Mouse (Mus musculus) limb, embryonic 14.5 days (tissue): ENCODE data around the gene Gm20388. TPM values are rescaled to one million over a fixed set of nuclear protein-coding genes. Genes with fewer than 3 reads are reported as not detected.

Experiments
- ATAC-seq: fragments of 200-750 bp; cut with Nextera tagmentation; 2 replicates; pipeline ENCODE4 v1.8.0; 2017; ENCODE audit warnings: low read depth, moderate number of reproducible peaks, moderate TSS enrichment; ENCODE audit not compliant: low FRiP score
- DNase-seq: peaks from one replicate; pipeline ENCODE4 v3.0.0-alpha.2; 2015; ENCODE audit warnings: low spot score
- H3K27ac ChIP-seq: fragments of 300-500 bp; sonication (generic); replicated peaks from 2 replicates; pipeline ENCODE4 v1.5.1; 2014; ENCODE audit warnings: low read depth, mild to moderate bottlenecking, low read length, moderate library complexity, mixed read lengths
- H3K27me3 ChIP-seq: fragments of 300-500 bp; sonication (generic); 2 replicates; pipeline ENCODE4 v1.6.1; 2014; ENCODE audit warnings: low read length, mixed read lengths; ENCODE audit not compliant: control insufficient read depth, insufficient read depth
- H3K36me3 ChIP-seq: fragments of 300-500 bp; sonication (generic); 2 replicates; pipeline ENCODE4 v1.6.1; 2014; ENCODE audit warnings: mild to moderate bottlenecking, low read length, moderate library complexity, mixed read lengths; ENCODE audit not compliant: control insufficient read depth, insufficient read depth
- H3K4me1 ChIP-seq: fragments of 300-500 bp; sonication (generic); 2 replicates; pipeline ENCODE4 v1.6.1; 2014; ENCODE audit warnings: antibody characterized with exemption, low read length, mixed read lengths; ENCODE audit not compliant: control insufficient read depth, insufficient read depth
- H3K4me2 ChIP-seq: fragments of 300-500 bp; sonication (generic); replicated peaks from 2 replicates; pipeline ENCODE4 v1.6.1; 2014; ENCODE audit warnings: low read depth, mild to moderate bottlenecking, low read length, moderate library complexity; ENCODE audit not compliant: severe bottlenecking
- H3K4me3 ChIP-seq: fragments of 300-500 bp; sonication (generic); replicated peaks from 2 replicates; pipeline ENCODE4 v1.5.1; 2014; ENCODE audit warnings: low read length
- H3K9ac ChIP-seq: fragments of 300-500 bp; sonication (generic); 2 replicates; pipeline ENCODE4 v1.6.1; 2014; ENCODE audit warnings: mild to moderate bottlenecking, low read depth, low read length, moderate library complexity; ENCODE audit not compliant: severe bottlenecking
- H3K9me3 ChIP-seq: fragments of 300-500 bp; sonication (generic); 2 replicates; pipeline ENCODE4 v1.6.1; 2016; ENCODE audit warnings: low read length; ENCODE audit not compliant: control insufficient read depth
- POLR2A ChIP-seq: fragments of 200-500 bp; IDR thresholded peaks from 2 replicates; pipeline ENCODE4 v1.8.0; 2012; ENCODE audit warnings: inconsistent platforms, mild to moderate bottlenecking, moderate library complexity, borderline replicate concordance; ENCODE audit not compliant: insufficient read depth, insufficient read length; ENCODE audit errors: extremely low read depth
- WGBS: fragments of 180-500 bp; shearing (Covaris S2); extraction: QIAGEN DNeasy Blood & Tissue Kit; methylation state at CpG from one replicate; pipeline ENCODE4 v1.1.7; 2014; 5-methylcytosine and 5-hydroxymethylcytosine counted together
- polyA plus RNA-seq, 2 experiments: library from polyadenylated mRNA; depleted of rRNA in 1 of 2; stranded (reverse) in 1 of 2; unstranded in 1 of 2; fragments of >200 nt; fragmentation: Nextera tagmentation in 1 of 2; extraction: Ambion mirVana in 1 of 2; gene quantifications; 2 replicates each; pipeline versions ENCODE4 v1.2.1 to v1.2.3; 2012 to 2014

Gm20388 gene
- polyA plus RNA-seq, 2 experiments = 1.9 to 49.9 TPM

DNA sequence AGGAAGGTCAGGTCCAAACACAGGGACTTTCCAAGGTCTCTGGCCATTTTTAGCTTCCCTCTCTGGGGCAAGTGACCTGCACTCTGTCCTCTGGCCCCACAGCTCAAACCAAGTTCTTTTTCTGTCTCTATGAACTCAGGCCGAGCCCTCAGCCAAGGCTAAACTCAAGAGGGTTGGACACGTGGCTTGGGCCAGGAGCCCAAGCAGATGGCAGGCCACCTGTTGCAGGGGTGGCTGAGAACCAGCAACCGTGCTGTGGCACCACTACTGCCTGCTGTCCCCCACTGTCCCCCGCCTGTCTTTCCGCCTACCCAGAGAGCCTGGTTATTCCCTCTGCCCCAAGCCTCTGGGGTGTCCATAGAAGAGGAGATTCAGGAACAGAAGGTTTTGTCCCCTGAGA is 303.3 kb downstream of the Gm20388 start:
- H3K27ac ChIP-seq = no peak overlapping the region
- no peaks in the 10 kb centered on the region for H3K36me3 ChIP-seq
- DNase-seq (no peak), ATAC-seq (no peak)
- no peak overlapping the region for H3K4me2 ChIP-seq
- H3K27me3 ChIP-seq = no peaks in the 10 kb centered on the region
- no peak for TF ChIP-seq POLR2A
- H3K9me3 ChIP-seq = no peaks in the 10 kb centered on the region
- H3K9ac ChIP-seq = no peak overlapping the region
- H3K4me1 ChIP-seq = peaks cover 41% of the 10 kb centered on the region
- 61% methylated on average over 5 of the region's 5 CpGs for WGBS
- H3K4me3 ChIP-seq = no peak overlapping the region

DNA sequence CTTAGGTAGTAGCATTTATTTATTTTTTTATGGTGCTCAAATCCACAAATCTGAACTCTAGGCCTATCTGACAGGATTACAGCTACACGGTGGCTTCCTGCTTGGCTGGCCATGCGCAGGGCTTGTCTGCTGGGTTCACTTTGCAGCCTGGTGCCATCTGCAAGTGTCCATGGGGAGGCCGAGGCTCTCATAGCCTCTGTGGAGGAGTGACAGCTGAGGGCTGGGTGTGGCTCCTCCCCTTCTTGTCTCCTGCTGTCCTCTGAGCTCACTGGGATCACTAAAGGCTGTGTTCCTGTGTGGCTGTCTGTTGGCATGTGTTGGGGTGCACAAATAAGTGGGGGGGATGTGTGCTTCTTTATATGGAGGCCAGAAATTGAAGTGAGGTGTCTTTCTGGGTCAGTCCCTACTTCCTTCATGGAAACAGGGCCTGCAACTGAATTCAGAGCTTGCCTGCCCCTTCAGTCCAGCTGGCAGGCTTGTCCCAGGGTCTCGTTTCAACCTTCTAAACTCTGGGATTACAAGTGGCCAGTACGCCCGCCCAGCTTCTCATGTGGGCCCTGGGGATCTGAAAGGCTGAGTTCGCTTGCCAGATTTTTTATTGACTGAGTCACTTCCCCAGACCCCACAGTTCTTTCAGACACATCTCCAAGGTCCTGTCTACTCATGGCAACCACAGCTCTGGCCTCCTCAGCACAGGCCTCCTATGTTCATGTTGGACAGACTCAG is 304.9 kb downstream of the Gm20388 start:
- Histone ChIP-seq H3K27me3 (no peaks in the 10 kb centered on the region), H3K4me2 (no peak overlapping the region), H3K4me3 (no peak overlapping the region), H3K9ac (no peak overlapping the region), H3K27ac (0 out of 2 replicates have a peak overlapping the region, but pooled peaks have one; percentile 43), H3K36me3 (no peaks in the 10 kb centered on the region), H3K9me3 (no peaks in the 10 kb centered on the region), H3K4me1 (peaks cover 40% of the 10 kb centered on the region)
- WGBS = 45% methylated on average over 7 of the region's 7 CpGs
- no peak for TF ChIP-seq POLR2A
- no peak for ATAC-seq
- DNase-seq = no peak

DNA sequence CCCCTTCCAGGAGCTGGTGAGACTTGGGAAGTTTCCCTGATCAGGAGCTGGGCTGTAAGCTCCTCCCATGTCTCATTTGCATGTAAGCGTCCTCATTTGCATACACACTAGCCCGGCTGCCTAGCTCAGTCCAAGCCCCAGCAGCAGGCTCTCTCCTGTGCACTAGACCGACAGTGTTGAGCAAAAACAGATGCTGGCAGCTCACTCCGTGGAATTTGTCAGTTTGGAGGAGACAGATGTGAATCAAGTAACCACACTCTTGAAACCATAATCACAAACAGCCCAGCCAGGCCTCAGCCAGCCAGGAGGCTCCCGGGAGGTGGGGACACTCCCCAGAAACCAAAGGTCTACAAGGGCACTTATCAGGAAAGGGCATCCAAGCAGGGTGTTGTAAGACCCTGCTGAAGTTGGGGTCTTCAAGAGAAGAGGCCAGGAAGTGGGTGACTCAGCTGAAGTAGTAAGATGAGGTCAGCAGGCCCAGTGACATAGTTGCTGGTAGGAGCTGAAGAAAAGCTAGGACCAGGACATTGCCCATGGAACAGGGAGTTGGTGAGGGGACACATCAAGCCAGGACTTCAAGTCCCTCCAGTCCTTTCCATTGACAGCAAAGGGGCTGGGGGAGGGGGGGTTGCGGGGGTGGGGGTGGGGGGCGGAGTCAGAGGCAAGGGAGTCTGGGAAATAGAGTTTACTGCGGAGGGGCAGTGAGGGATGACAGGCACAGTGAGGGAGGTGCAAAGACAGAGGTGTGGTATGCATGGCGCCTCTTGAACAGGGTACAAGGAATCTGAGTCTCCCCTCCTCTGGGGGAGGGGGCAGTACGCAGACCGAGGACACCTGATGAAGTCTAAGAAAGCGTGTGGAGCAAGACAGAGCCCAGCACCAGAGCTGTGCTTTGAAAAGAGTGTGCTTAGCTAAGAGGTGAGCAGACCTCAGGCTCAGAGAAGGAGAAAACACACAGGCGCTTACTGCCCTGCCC is 306.5 kb downstream of the Gm20388 start:
- H3K27ac ChIP-seq = peak overlapping the region; percentile 80
- H3K4me3 ChIP-seq = no peak overlapping the region
- H3K4me2 ChIP-seq = peak overlapping the region; percentile 18
- H3K27me3 ChIP-seq = no peaks in the 10 kb centered on the region
- H3K9me3 ChIP-seq = no peaks in the 10 kb centered on the region
- H3K4me1 ChIP-seq = peaks cover 35% of the 10 kb centered on the region
- DNase-seq = peak; percentile 85
- no peak for TF ChIP-seq POLR2A
- WGBS = 6% methylated on average over 13 of the region's 13 CpGs
- H3K9ac ChIP-seq = peak overlapping the region; percentile 4; the same call in 1 of the 2 replicates
- no peaks in the 10 kb centered on the region for H3K36me3 ChIP-seq
- peak; percentile 75 for ATAC-seq

DNA sequence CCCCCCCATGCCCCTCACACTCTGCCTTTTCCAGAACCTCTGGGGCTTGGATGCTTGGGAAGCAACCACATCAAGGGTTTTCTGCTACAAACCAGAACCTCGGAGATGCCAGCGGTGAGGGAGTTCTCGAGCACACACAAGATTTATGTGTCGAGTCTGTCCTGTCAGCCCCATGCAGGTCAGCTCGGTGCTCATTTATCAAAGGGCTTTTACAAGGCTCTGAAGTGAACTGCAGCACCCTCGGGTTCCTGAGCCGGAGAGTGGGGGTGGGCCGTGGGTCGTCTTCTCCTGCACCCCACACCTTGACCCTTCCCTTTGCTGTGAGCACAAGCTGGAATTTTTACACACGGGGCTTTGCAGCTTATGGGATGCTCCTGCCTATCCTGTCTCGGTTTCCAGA is 311.9 kb downstream of the Gm20388 start:
- WGBS = 19% methylated on average over 11 of the region's 11 CpGs
- no peak overlapping the region for H3K4me3 ChIP-seq
- no peak for TF ChIP-seq POLR2A
- DNase-seq = no peak
- ATAC-seq = no peak
- no peak overlapping the region for H3K9ac ChIP-seq
- H3K36me3 ChIP-seq = no peaks in the 10 kb centered on the region
- H3K9me3 ChIP-seq = no peaks in the 10 kb centered on the region
- peaks cover 46% of the 10 kb centered on the region for H3K4me1 ChIP-seq
- H3K27ac ChIP-seq = no peak overlapping the region
- H3K4me2 ChIP-seq = no peak overlapping the region
- no peaks in the 10 kb centered on the region for H3K27me3 ChIP-seq
